Mouse (Mus musculus) lung, embryonic 15.5 days (tissue): ENCODE data around the gene Actrt2. TPM values are rescaled to one million over a fixed set of nuclear protein-coding genes. Genes with fewer than 3 reads are reported as not detected.

Source experiments
- polyA plus RNA-seq: library from polyadenylated mRNA; unstranded; fragments of >200 nt; fragmentation: Nextera tagmentation; extraction: Ambion mirVana; gene quantifications from 2 replicates; pipeline ENCODE4 v1.2.1, GENCODE M21; 2015

Gene Actrt2
- polyA plus RNA-seq, 1 experiment from 2014 or later, result not detected

Other genes starting within 250 kb of the Actrt2 start
- 20.3 and 22.4 TPM in 2 replicates for gene Prdm16, start 31.0 kb downstream of the Actrt2 start, polyA plus RNA-seq
- gene Ttc34, start 169.6 kb upstream of the Actrt2 start, polyA plus RNA-seq, result 0.19 and 0.26 TPM in 2 replicates
- gene Mmel1, start 201.7 kb upstream of the Actrt2 start, polyA plus RNA-seq, result 0.10 and 0.26 TPM in 2 replicates
- 36.4 and 41.5 TPM in 2 replicates for gene Fam213b, start 231.3 kb upstream of the Actrt2 start, polyA plus RNA-seq